Mouse (Mus musculus) heart, embryonic 13.5 days (tissue): ENCODE measurements around the gene Rsph1. TPM values are rescaled to one million over a fixed set of nuclear protein-coding genes. Genes with fewer than 3 reads are reported as not detected.
"Not testable (repeated sequence)": the region's sequence is repeated elsewhere in the genome, so short reads cannot be mapped to it uniquely, and the experiment has no call there.

Experiments
- ATAC-seq: fragments of 200-750 bp; cut with Nextera tagmentation; 2 replicates; pipeline ENCODE4 v1.8.0; 2017; ENCODE audit warnings: moderate TSS enrichment; ENCODE audit not compliant: insufficient number of reproducible peaks, low FRiP score, low TSS enrichment; ENCODE audit errors: extremely low read depth
- H3K27ac ChIP-seq: fragments of 300-500 bp; sonication (generic); replicated peaks from 2 replicates; pipeline ENCODE4 v1.5.1; 2015; ENCODE audit warnings: moderate library complexity, mild to moderate bottlenecking, inconsistent platforms
- H3K27me3 ChIP-seq: fragments of 300-500 bp; sonication (generic); replicated peaks from 2 replicates; pipeline ENCODE4 v1.6.1; 2015; ENCODE audit warnings: mild to moderate bottlenecking, inconsistent platforms
- H3K36me3 ChIP-seq: fragments of 300-500 bp; sonication (generic); 2 replicates; pipeline ENCODE4 v1.6.1; 2015; ENCODE audit warnings: mild to moderate bottlenecking, inconsistent platforms
- H3K4me1 ChIP-seq: fragments of 300-500 bp; sonication (generic); 2 replicates; pipeline ENCODE4 v1.6.1; 2015; ENCODE audit warnings: inconsistent platforms
- H3K4me2 ChIP-seq: fragments of 300-500 bp; sonication (generic); 2 replicates; pipeline ENCODE4 v1.6.1; 2015; ENCODE audit warnings: inconsistent platforms, mild to moderate bottlenecking, moderate library complexity
- H3K4me3 ChIP-seq: fragments of 300-500 bp; sonication (generic); 2 replicates; pipeline ENCODE4 v1.5.1; 2015; ENCODE audit warnings: moderate library complexity, mild to moderate bottlenecking, inconsistent platforms
- H3K9ac ChIP-seq: fragments of 300-500 bp; sonication (generic); 2 replicates; pipeline ENCODE4 v1.6.1; 2015; ENCODE audit warnings: inconsistent platforms, mild to moderate bottlenecking, moderate library complexity
- H3K9me3 ChIP-seq: fragments of 300-500 bp; sonication (generic); 2 replicates; pipeline ENCODE4 v1.6.1; 2016; ENCODE audit warnings: inconsistent platforms
- WGBS: fragments of 180-500 bp; shearing (Covaris S2); methylation state at CpG from one replicate; pipeline ENCODE4 v1.1.7; 2015; ENCODE audit warnings: mixed read lengths; 5-methylcytosine and 5-hydroxymethylcytosine counted together
- polyA plus RNA-seq: library from polyadenylated mRNA; unstranded; fragments of >200 nt; fragmentation: Nextera tagmentation; extraction: Ambion mirVana; gene quantifications from 2 replicates; pipeline ENCODE4 v1.2.1, GENCODE M21; 2015

Rsph1 gene
- polyA plus RNA-seq, 1 experiment from 2014 or later = 1.4 TPM

DNA sequence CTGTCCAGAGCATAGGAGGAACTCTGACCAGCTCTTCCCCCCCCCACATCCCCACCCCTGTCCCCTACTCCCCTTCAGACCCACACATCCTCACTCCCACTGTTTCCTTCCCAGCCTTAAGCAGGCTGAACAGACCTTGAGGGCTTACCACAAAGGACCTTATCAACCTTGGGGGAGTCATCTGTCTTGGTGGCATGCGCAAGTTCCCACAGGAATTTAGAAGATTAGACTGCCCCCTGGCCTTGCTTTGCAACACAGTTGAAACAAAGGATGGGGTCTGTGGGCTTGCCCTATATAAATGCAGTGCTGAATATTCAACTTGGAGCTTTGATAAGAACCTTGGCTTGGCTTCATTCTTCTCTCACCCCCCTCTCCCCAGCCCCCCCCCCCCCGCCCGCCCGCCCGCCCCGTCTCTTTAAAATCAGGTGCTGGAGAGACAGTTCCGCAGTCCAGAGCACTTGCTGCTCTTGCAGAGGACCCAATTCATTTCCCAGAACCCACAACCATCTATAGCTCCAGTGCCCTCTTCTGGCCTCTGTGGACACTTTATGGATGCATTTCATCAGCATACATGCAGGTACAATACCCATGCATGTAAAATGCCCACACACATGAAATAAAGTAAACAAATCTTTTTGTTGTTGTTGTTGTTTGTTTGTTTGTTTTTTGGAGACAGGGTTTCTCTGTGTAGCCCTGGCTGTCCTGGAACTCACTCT, 5.9 kb downstream of the Rsph1 start:
- Histone ChIP-seq H3K4me3 (no peak overlapping the region), H3K9me3 (no peaks in the 10 kb centered on the region), H3K4me2 (no peak overlapping the region), H3K4me1 (peaks cover 3% of the 10 kb centered on the region), H3K9ac (no peak overlapping the region), H3K27ac (no peak overlapping the region), H3K36me3 (no peaks in the 10 kb centered on the region), H3K27me3 (no peaks in the 10 kb centered on the region; the same call in 1 of the 2 replicates)
- 22% methylated on average over 7 of the region's 7 CpGs for WGBS
- ATAC-seq = no peak

DNA sequence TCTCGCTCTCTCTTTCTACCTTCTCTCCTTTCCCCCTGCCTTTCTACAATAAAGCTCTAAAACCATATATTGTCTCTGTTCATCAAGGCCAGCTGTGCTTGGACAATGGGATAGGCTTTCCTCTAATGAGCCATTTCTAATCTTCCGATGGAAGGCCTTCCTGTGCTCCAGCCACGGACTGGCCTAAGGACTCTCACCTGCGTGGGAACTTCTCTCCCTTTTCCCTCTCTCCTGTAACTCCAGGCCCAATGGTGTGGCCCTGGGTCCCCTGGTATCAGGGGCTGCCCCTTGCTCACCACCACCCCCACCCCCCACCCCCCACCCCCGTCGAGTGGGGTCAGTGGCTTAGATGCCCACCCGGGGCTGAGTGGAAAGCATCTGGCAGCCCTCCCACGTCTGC, 6.4 kb downstream of the Rsph1 start:
- not testable (repeated sequence) for H3K4me1 ChIP-seq, H3K9ac ChIP-seq, ATAC-seq, H3K27ac ChIP-seq, H3K36me3 ChIP-seq, H3K4me3 ChIP-seq, H3K9me3 ChIP-seq, H3K4me2 ChIP-seq, H3K27me3 ChIP-seq
- 68% methylated on average over 8 of the region's 8 CpGs for WGBS

DNA sequence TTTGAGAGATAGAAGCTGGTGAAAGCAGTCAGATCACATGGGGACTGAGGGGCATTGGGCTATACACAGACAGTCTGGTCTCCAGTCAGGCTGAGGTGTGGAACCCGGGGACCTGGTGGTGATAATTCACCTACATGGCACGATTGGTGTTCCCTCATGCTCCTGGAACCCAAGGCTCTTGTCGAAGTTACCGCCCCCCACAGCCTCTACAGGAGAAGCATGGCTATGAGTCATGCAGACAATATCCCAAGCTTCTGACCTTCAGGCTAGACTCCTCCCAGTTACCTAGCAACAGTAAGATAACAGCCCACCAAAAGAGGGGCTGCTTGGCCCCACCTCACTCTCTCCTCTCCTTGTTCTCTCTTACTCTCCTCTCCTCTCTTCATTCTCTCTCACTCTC, 6.9 kb downstream of the Rsph1 start:
- H3K4me3 ChIP-seq = no peak overlapping the region
- ATAC-seq = no peak
- no peaks in the 10 kb centered on the region for H3K36me3 ChIP-seq
- H3K9me3 ChIP-seq = no peaks in the 10 kb centered on the region
- H3K27me3 ChIP-seq = no peaks in the 10 kb centered on the region; the same call in 1 of the 2 replicates
- 52% methylated on average over 4 of the region's 4 CpGs for WGBS
- no peak overlapping the region for H3K27ac ChIP-seq
- H3K4me2 ChIP-seq = no peak overlapping the region
- H3K9ac ChIP-seq = no peak overlapping the region
- H3K4me1 ChIP-seq = peaks cover 3% of the 10 kb centered on the region

DNA sequence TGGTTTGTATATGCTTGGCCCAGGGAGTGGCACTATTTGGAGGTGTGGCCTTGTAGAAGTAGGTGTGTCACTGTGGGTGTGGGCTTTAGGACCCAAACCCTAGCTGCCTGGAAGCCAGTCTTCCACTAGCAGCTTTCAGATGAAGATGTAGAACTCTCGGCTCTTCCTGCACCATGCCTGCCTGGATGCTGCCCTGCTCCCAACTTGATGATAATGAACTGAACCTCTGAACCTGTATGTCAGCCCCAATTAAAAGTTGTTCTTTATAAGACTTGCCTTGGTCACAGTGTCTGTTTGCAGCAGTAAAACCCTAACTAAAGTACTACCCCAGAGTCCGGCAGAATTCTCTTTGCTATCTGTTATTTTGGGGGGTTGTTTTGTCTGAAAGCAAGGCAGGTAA, 7.4 kb downstream of the Rsph1 start:
- H3K27ac ChIP-seq = no peak overlapping the region
- no peak overlapping the region for H3K9ac ChIP-seq
- H3K36me3 ChIP-seq = no peaks in the 10 kb centered on the region
- H3K4me3 ChIP-seq = no peak overlapping the region
- H3K27me3 ChIP-seq = no peaks in the 10 kb centered on the region; the same call in 1 of the 2 replicates
- ATAC-seq = no peak
- H3K4me2 ChIP-seq = no peak overlapping the region
- H3K9me3 ChIP-seq = no peaks in the 10 kb centered on the region
- H3K4me1 ChIP-seq = peaks cover 3% of the 10 kb centered on the region
- 82% methylated on average over 2 of the region's 2 CpGs for WGBS

DNA sequence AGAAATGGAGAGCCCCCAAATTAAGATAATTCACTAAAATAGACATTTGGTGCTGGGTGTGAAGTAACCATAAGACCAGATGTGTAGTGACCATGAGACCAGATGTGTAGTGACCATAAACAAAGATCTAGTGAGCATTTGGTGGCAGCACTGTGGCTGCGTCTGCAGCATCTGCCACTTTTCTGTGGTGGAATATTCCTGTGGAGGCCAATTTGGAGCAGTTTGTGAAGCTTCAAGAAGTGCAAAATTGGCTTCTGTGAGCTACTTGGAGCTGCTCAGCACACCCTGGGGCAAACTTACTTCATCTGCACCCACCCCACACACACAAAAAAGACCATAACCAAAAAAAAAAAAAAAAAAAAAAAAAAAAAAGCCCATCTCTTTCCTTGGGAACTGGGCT, 9.2 kb downstream of the Rsph1 start:
- H3K9ac ChIP-seq = no peak overlapping the region
- no peak for ATAC-seq
- H3K9me3 ChIP-seq = no peaks in the 10 kb centered on the region
- no peaks in the 10 kb centered on the region for H3K36me3 ChIP-seq
- peaks cover 3% of the 10 kb centered on the region for H3K4me1 ChIP-seq
- H3K27ac ChIP-seq = no peak overlapping the region
- no peak overlapping the region for H3K4me3 ChIP-seq
- H3K27me3 ChIP-seq = no peaks in the 10 kb centered on the region; the same call in 1 of the 2 replicates
- 77% methylated on average over 1 of the region's 1 CpGs for WGBS
- H3K4me2 ChIP-seq = no peak overlapping the region

DNA sequence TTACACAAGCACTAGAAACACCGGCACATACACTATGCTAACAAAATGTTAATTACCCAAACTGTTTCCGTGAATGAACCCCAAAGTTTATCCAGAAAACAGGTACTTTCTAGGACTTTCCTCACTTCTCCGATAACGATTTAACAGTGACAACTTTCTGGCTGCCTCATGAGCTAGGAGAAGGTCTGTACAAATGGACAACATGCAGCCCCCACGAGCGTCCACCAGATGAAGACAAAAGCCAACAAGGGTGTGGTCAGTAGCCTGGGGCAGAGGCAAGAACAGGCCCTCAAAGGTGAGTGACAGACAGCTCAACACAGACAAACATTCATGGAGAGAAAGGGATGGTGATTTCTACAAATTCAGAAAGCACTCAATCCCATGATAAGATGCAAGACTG, 9.6 kb downstream of the Rsph1 start:
- Histone ChIP-seq H3K9ac (no peak overlapping the region), H3K4me1 (peaks cover 4% of the 10 kb centered on the region), H3K4me2 (no peak overlapping the region), H3K36me3 (no peaks in the 10 kb centered on the region), H3K9me3 (no peaks in the 10 kb centered on the region), H3K4me3 (no peak overlapping the region), H3K27ac (no peak overlapping the region), H3K27me3 (no peaks in the 10 kb centered on the region; the same call in 1 of the 2 replicates)
- WGBS = 72% methylated on average over 6 of the region's 6 CpGs
- no peak for ATAC-seq

DNA sequence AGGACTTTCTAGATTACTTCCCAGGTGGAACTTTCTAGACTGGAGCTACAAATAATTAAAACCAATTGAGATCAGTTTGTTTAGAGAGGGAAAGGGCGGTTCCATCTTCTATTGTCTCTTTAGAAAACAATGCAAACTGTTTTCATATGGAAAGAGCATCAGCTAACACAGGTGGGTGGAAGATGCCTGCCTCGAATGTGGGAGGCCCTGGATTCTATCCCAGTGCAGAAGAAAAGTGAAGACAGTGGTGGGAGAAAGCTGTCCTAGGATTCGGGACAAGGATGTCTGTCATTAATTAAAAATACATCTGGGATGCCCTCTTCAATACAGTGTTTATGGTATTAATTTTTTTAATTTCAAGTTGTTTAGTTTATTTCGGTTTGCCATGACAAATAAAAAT, 10.0 kb downstream of the Rsph1 start:
- Histone ChIP-seq H3K9me3 (no peaks in the 10 kb centered on the region), H3K27ac (no peak overlapping the region), H3K4me3 (no peak overlapping the region), H3K27me3 (no peaks in the 10 kb centered on the region; the same call in 1 of the 2 replicates), H3K4me2 (no peak overlapping the region), H3K4me1 (peaks cover 7% of the 10 kb centered on the region), H3K36me3 (no peaks in the 10 kb centered on the region), H3K9ac (no peak overlapping the region)
- no peak for ATAC-seq
- 61% methylated on average over 4 of the region's 4 CpGs for WGBS

DNA sequence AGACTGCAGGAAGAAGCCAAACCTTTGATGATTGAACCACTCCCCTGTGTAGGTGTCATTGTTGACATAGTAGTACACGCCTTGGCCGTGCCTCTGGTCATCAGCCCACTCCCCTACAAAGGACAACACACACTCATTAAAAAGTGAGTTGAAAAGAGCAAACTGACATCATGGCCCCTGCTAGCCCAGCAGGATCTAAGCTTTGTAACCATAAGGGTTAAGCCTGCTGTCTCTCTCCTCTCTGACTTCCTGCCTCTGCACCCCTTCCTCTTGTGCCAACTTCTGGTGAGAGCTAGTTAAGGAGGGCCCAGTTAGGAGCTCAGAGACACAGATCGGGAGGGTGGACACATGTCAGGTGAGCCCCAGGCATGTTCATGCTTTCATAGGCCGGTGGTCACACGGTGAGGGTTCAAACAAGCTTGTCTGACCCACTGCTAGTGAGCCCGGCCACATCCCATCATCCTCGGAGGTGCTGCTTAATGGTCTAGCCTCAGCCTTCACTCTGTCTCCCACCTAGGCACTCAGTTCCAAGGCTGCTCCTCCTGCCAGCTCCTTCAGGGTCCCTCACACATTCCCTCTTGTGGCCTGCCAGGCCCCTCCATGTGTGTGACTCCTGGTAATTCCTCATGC, 10.7 kb downstream of the Rsph1 start:
- Histone ChIP-seq H3K27ac (no peak overlapping the region), H3K4me1 (peaks cover 7% of the 10 kb centered on the region), H3K9me3 (no peaks in the 10 kb centered on the region), H3K27me3 (no peaks in the 10 kb centered on the region; the same call in 1 of the 2 replicates), H3K4me3 (no peak overlapping the region), H3K36me3 (no peaks in the 10 kb centered on the region), H3K4me2 (no peak overlapping the region), H3K9ac (no peak overlapping the region)
- ATAC-seq = no peak
- WGBS = 76% methylated on average over 7 of the region's 7 CpGs

DNA sequence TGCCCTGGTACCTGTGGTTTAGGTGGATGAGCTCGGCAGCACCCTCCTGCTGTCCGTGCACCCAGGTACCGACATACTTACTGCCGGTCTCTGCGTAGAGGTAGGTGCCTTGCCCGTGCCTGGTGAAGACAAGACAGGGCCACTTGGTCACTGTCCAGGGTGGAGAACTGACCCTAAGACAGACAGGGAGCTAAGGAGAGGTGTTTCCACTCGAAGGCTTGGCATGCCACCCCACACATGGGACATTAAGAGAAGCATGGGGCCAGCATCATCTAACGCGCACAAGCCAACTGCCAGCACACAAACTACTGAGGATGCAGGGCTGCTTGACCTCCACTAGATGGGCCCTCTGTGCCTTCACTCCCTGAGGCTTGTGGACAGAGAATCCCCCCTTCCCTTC, 11.4 kb downstream of the Rsph1 start:
- Histone ChIP-seq H3K27me3 (no peaks in the 10 kb centered on the region; the same call in 1 of the 2 replicates), H3K4me1 (peaks cover 4% of the 10 kb centered on the region; the same call in 1 of the 2 replicates), H3K4me2 (no peak overlapping the region), H3K9me3 (no peaks in the 10 kb centered on the region), H3K27ac (no peak overlapping the region), H3K36me3 (no peaks in the 10 kb centered on the region), H3K4me3 (no peak overlapping the region), H3K9ac (no peak overlapping the region)
- no peak for ATAC-seq
- WGBS = 80% methylated on average over 9 of the region's 9 CpGs

DNA sequence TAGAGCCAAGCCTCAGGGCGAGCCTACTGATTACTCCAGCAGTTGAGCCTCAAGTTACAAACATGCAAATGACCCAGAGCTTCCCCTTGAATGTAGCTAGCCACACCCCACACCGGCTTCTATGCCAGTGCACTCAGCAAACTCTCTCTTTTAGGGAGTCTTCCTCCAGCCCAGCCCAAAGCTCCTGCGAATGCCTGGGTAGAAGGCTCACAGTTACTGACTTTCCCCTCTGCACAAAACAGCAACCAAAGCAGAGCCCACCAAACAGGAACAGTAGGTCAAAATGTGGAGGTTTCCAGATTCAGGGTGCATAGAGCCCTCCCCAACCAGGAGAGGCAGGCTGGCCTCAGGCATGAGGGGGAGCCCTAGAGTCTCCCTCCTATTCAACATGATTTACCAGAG, 12.0 kb downstream of the Rsph1 start:
- Histone ChIP-seq H3K4me3 (no peak overlapping the region), H3K9me3 (no peaks in the 10 kb centered on the region), H3K4me2 (no peak overlapping the region), H3K36me3 (no peaks in the 10 kb centered on the region), H3K4me1 (0 out of 2 replicates have a peak, but pooled peaks cover 4% of the 10 kb centered on the region), H3K27me3 (no peaks in the 10 kb centered on the region; the same call in 1 of the 2 replicates), H3K9ac (no peak overlapping the region), H3K27ac (no peak overlapping the region)
- 29% methylated on average over 3 of the region's 3 CpGs for WGBS
- no peak for ATAC-seq

DNA sequence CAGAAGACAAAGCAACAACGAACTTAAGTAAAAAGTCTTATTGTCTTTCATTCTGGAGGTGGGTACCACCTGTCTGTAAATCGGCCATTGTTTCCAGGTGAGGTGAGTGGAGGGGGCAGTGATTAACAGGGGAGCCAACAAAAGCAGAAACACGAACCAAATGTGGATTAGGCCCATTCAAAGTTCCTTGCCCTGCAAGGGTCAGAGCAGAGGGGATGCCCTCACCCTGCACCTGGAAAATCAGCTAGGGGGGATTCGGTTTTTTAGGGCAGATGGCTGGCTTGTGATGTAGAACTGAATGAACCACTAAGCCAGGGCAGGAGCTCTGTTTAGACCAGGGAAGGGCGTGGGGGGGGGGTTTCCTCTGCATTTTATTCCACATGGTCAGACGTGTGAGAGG, 12.8 kb downstream of the Rsph1 start:
- no peaks in the 10 kb centered on the region for H3K9me3 ChIP-seq
- 0 out of 2 replicates have a peak, but pooled peaks cover 4% of the 10 kb centered on the region for H3K4me1 ChIP-seq
- 59% methylated on average over 6 of the region's 6 CpGs for WGBS
- no peaks in the 10 kb centered on the region for H3K36me3 ChIP-seq
- no peak overlapping the region for H3K4me3 ChIP-seq
- no peak for ATAC-seq
- no peak overlapping the region for H3K27ac ChIP-seq
- no peak overlapping the region for H3K4me2 ChIP-seq
- no peaks in the 10 kb centered on the region; the same call in 1 of the 2 replicates for H3K27me3 ChIP-seq
- no peak overlapping the region for H3K9ac ChIP-seq

DNA sequence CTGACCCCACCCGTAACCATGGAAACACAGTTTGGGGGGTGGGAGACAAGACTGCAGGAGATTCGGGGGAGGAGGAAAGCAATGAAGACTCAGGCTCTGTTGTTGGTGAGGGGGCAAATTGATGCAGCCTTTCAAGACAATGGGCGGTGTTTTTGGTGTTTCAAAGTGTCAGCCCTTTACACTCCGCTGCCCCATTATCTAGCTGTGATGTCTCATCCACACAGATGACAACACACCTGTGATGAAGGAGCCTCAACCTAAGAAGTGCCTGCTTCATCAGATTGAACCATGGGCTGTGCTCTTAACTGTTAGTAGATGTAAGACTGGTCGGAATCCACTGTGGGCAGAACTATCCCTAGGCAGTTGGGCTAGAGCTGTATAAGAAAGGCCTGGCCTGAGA, 13.4 kb downstream of the Rsph1 start:
- H3K36me3 ChIP-seq = no peaks in the 10 kb centered on the region
- H3K9me3 ChIP-seq = no peaks in the 10 kb centered on the region
- no peaks in the 10 kb centered on the region; the same call in 1 of the 2 replicates for H3K27me3 ChIP-seq
- no peak for ATAC-seq
- H3K27ac ChIP-seq = no peak overlapping the region
- WGBS = 90% methylated on average over 5 of the region's 5 CpGs
- H3K4me1 ChIP-seq = 0 out of 2 replicates have a peak, but pooled peaks cover 4% of the 10 kb centered on the region
- H3K4me3 ChIP-seq = no peak overlapping the region
- H3K9ac ChIP-seq = no peak overlapping the region
- H3K4me2 ChIP-seq = no peak overlapping the region
